Mouse (Mus musculus) G1E (cell line): ENCODE measurements around the gene Aven. TPM values are rescaled to one million over a fixed set of nuclear protein-coding genes. Genes with fewer than 3 reads are reported as not detected.

Experiments
- ATAC-seq: 2 replicates; pipeline ENCODE4 v1.8.0; 2016; ENCODE audit warnings: mild to moderate bottlenecking; ENCODE audit not compliant: insufficient number of reproducible peaks, poor library complexity, low FRiP score, severe bottlenecking; ENCODE audit errors: extremely low read depth
- DNase-seq: peaks from one replicate; pipeline ENCODE4 v3.0.0; 2012; ENCODE audit warnings: low spot score
- H3K27me3 ChIP-seq: 2 replicates; pipeline ENCODE4 v1.6.1; 2012; ENCODE audit warnings: mild to moderate bottlenecking, low read length, inconsistent platforms; ENCODE audit not compliant: insufficient read depth
- H3K36me3 ChIP-seq: replicated peaks from 2 replicates; pipeline ENCODE3; 2012; ENCODE audit warnings: mild to moderate bottlenecking, inconsistent platforms
- H3K4me1 ChIP-seq: 2 replicates; pipeline ENCODE4 v1.6.1; 2012; ENCODE audit warnings: low read depth, low read length, inconsistent platforms, mixed read lengths; ENCODE audit not compliant: insufficient read depth
- H3K4me3 ChIP-seq: 2 replicates; pipeline ENCODE4 v1.5.1; 2012; ENCODE audit warnings: low read depth, mild to moderate bottlenecking, inconsistent platforms, low read length, moderate library complexity, mixed read lengths
- H3K9me3 ChIP-seq: replicated peaks from 2 replicates; pipeline ENCODE4 v1.6.1; 2012; ENCODE audit warnings: inconsistent platforms
- CTCF ChIP-seq: IDR thresholded peaks from 2 replicates; pipeline ENCODE4 v1.5.1; 2012; ENCODE audit warnings: low read depth, low read length, inconsistent platforms, mixed read lengths
- GATA1 ChIP-seq: IDR thresholded peaks from 2 replicates; pipeline ENCODE4 v1.6.1; 2012; ENCODE audit warnings: borderline replicate concordance, low read length, inconsistent platforms, mixed read lengths
- GATA2 ChIP-seq: IDR thresholded peaks from 2 replicates; pipeline ENCODE4 v1.6.1; 2012; ENCODE audit warnings: low read depth, low read length, inconsistent platforms, borderline replicate concordance
- POLR2AphosphoS5 ChIP-seq: IDR thresholded peaks from 2 replicates; pipeline ENCODE4 v1.6.1; 2012; ENCODE audit warnings: low read depth, low read length, inconsistent platforms; ENCODE audit not compliant: insufficient replicate concordance
- TAL1 ChIP-seq: conservative IDR thresholded peaks from 2 replicates; pipeline ENCODE4 v1.6.1; 2012; ENCODE audit warnings: low read depth, low read length, inconsistent platforms, mixed read lengths
- polyA plus RNA-seq: library from polyadenylated mRNA; stranded (reverse); fragments of >175 nt; gene quantifications from 2 replicates; pipeline ENCODE4 v1.2.3, GENCODE M21; 2012
- total RNA-seq, 2 experiments: library from RNA; stranded (forward) in 1 of 2; stranded (reverse) in 1 of 2; fragments of 200-1000 nt in 1 of 2; fragments of >200 nt in 1 of 2; fragmentation: Nextera tagmentation in 1 of 2; gene quantifications; 2 replicates each; pipeline ENCODE4 v1.2.3; 2014 to 2017

The Aven gene
- total and polyA plus RNA-seq, 3 experiments: 6.9 to 25.5 (median 9.8) TPM

- no peaks in the 10 kb centered on the region for H3K4me1 ChIP-seq
- TF ChIP-seq POLR2AphosphoS5 (no peak), CTCF (no peak), GATA1 (no peak), TAL1 (no peak), GATA2 (no peak)
- ATAC-seq (no peak), DNase-seq (no peak)
- no peaks in the 10 kb centered on the region for H3K9me3 ChIP-seq
- no peak overlapping the region for H3K4me3 ChIP-seq
- no peaks in the 10 kb centered on the region for H3K27me3 ChIP-seq
- H3K36me3 ChIP-seq: peaks cover 3% of the 10 kb centered on the region
Measured at GRCm38 (mm10) chr2:112614375-112614774, 121.6 kb downstream of the Aven start.

- TF ChIP-seq GATA1 (no peak), GATA2 (no peak), TAL1 (no peak), POLR2AphosphoS5 (no peak), CTCF (no peak)
- H3K4me3 ChIP-seq: no peak overlapping the region
- H3K27me3 ChIP-seq: no peaks in the 10 kb centered on the region
- no peaks in the 10 kb centered on the region for H3K9me3 ChIP-seq
- no peak for ATAC-seq
- DNase-seq: no peak
- no peaks in the 10 kb centered on the region for H3K4me1 ChIP-seq
- H3K36me3 ChIP-seq: peaks cover 3% of the 10 kb centered on the region
Measured at GRCm38 (mm10) chr2:112617206-112617605, 124.4 kb downstream of the Aven start.

GRCm38 (mm10) chr2:112625156-112625555 lies 132.4 kb downstream of the Aven start:
- DNase-seq: no peak
- Histone ChIP-seq H3K27me3 (no peaks in the 10 kb centered on the region), H3K9me3 (no peaks in the 10 kb centered on the region), H3K4me1 (no peaks in the 10 kb centered on the region), H3K4me3 (no peak overlapping the region), H3K36me3 (peaks cover 15% of the 10 kb centered on the region)
- ATAC-seq: no peak
- TF ChIP-seq CTCF: no peak
- no peak for TF ChIP-seq GATA2
- TF ChIP-seq GATA1: no peak
- no peak for TF ChIP-seq POLR2AphosphoS5
- no peak for TF ChIP-seq TAL1

- no peaks in the 10 kb centered on the region for H3K27me3 ChIP-seq
- H3K4me1 ChIP-seq: no peaks in the 10 kb centered on the region
- no peak for TF ChIP-seq POLR2AphosphoS5
- DNase-seq: no peak
- no peaks in the 10 kb centered on the region for H3K9me3 ChIP-seq
- no peak overlapping the region for H3K4me3 ChIP-seq
- peaks cover 39% of the 10 kb centered on the region for H3K36me3 ChIP-seq
- ATAC-seq: no peak
Measured at GRCm38 (mm10) chr2:112630669-112631068, 137.9 kb downstream of the Aven start.

- Histone ChIP-seq H3K9me3 (no peaks in the 10 kb centered on the region), H3K4me3 (no peak overlapping the region), H3K4me1 (no peaks in the 10 kb centered on the region), H3K27me3 (no peaks in the 10 kb centered on the region), H3K36me3 (peaks cover 39% of the 10 kb centered on the region)
- no peak for DNase-seq
- no peak for TF ChIP-seq POLR2AphosphoS5
- TF ChIP-seq GATA2: no peak
- TF ChIP-seq CTCF: no peak
- no peak for TF ChIP-seq GATA1
- TF ChIP-seq TAL1: no peak
- ATAC-seq: no peak
Measured at GRCm38 (mm10) chr2:112632536-112632935, 139.8 kb downstream of the Aven start.

- no peaks in the 10 kb centered on the region for H3K4me1 ChIP-seq
- no peaks in the 10 kb centered on the region for H3K9me3 ChIP-seq
- H3K4me3 ChIP-seq: no peak overlapping the region
- no peaks in the 10 kb centered on the region for H3K27me3 ChIP-seq
- no peak for ATAC-seq
- peaks cover 5% of the 10 kb centered on the region for H3K36me3 ChIP-seq
- TF ChIP-seq GATA1 (no peak), POLR2AphosphoS5 (no peak), GATA2 (no peak), CTCF (no peak), TAL1 (no peak)
- DNase-seq: no peak
Measured at GRCm38 (mm10) chr2:112637206-112637605, 144.4 kb downstream of the Aven start.

GRCm38 (mm10) chr2:112653836-112654235 lies 161.1 kb downstream of the Aven start:
- Histone ChIP-seq H3K4me3 (no peak overlapping the region), H3K27me3 (peaks cover 5% of the 10 kb centered on the region; the same call in 1 of the 2 replicates), H3K4me1 (no peaks in the 10 kb centered on the region), H3K9me3 (no peaks in the 10 kb centered on the region), H3K36me3 (no peaks in the 10 kb centered on the region)
- TF ChIP-seq GATA2: no peak
- TF ChIP-seq TAL1: no peak
- TF ChIP-seq GATA1: no peak
- TF ChIP-seq CTCF: no peak
- TF ChIP-seq POLR2AphosphoS5: no peak
- ATAC-seq: no peak
- DNase-seq: no peak
